32 mouse cellular contexts compared by ENCODE assay signal in genomic region chr17:85400751-85401150, GRCm38 (mm10).
DNase-seq lines count a peak whose midpoint lies in the region; ATAC-seq and TF ChIP-seq lines count a peak whose summit lies in the region.
"Had no signal": no experiment of that assay in that cellular context is flagged by ENCODE, and none has a peak within 500 bp of the region (broad histone marks: within the 10 kb centered on the region; RNA-seq: fewer than 3 reads in every experiment).

No protein-coding gene starts in this region.

- in situ Hi-C loops in CH12.LX (cut with MboI; ENCODE audit: low pct_ligation_motif_present, low pct_unique_long_range_greater_than_20kb, low sequenced_read_pairs): no loop called here

- H3K4me3 ChIP-seq in liver, postnatal 0 days (ENCODE audit: low read depth, low read length): no peak overlapping the region
- no peak overlapping the region for H3K4me3 ChIP-seq in CH12.LX (replicated peaks in 1 of 3; ENCODE audit: low read depth in 2 of 3, low read length in 2 of 3, poor library complexity in 1 of 3)
- H3K4me3 ChIP-seq: embryonic facial prominence, embryonic 10.5 days; embryonic facial prominence, embryonic 13.5 days; erythroblast, embryonic 14.5 days; forebrain, embryonic 12.5 days; gastrocnemius, adult 2 months; heart, embryonic 12.5 days; heart, embryonic 15.5 days; hindbrain, embryonic 10.5 days; hindbrain, embryonic 13.5 days had no signal

- TF ChIP-seq RAD21 in CH12.LX (IDR thresholded peaks at IDR 0.05; ENCODE audit: low read depth, low read length): no peak

- 79% methylated on average over 4 of the region's 4 CpGs for WGBS in liver, postnatal 0 days (ENCODE audit: insufficient replicate concordance)

- dilution Hi-C loops in CH12.LX (cut with MboI; ENCODE audit: extremely low pct_ligation_motif_present, extremely low pct_unique_long_range_greater_than_20kb, low sequenced_read_pairs): no loop called here

- no peak overlapping the region for H3K27ac ChIP-seq in liver, postnatal 0 days (ENCODE audit: low read depth)
- H3K27ac ChIP-seq in CH12.LX (ENCODE audit: insufficient read depth, low read depth): no peak overlapping the region
- H3K27ac ChIP-seq: embryonic facial prominence, embryonic 10.5 days; embryonic facial prominence, embryonic 13.5 days; forebrain, embryonic 12.5 days; gastrocnemius, adult 2 months; heart, embryonic 15.5 days; hindbrain, embryonic 10.5 days; hindbrain, embryonic 13.5 days; hindbrain, postnatal 0 days had no signal

- no peak for TF ChIP-seq EP300 in liver, postnatal 0 days (IDR thresholded peaks at IDR 0.05; ENCODE audit: low read depth)
- TF ChIP-seq EP300 in CH12.LX (IDR thresholded peaks at IDR 0.05; ENCODE audit: low read length): no peak

- no peak for TF ChIP-seq CTCF in liver, postnatal 0 days (IDR thresholded peaks at IDR 0.05; ENCODE audit: low read depth)
- TF ChIP-seq CTCF in CH12.LX (conservative IDR thresholded peaks at IDR 0.05 in 1 of 2, IDR thresholded peaks at IDR 0.05 in 1 of 2; ENCODE audit: low read depth in 2 of 2, low read length in 2 of 2): no peak
- no peak for TF ChIP-seq CTCF in brain, embryonic 14.5 days (IDR thresholded peaks at IDR 0.05; ENCODE audit: borderline replicate concordance, extremely low read depth, insufficient read depth, insufficient read length)

- no peak overlapping the region for H3K9ac ChIP-seq in liver, postnatal 0 days (replicated peaks)
- no peak overlapping the region for H3K9ac ChIP-seq in CH12.LX (ENCODE audit: insufficient read depth, low read depth)
- H3K9ac ChIP-seq: embryonic facial prominence, embryonic 13.5 days; forebrain, embryonic 12.5 days; heart, embryonic 12.5 days; heart, embryonic 15.5 days; hindbrain, embryonic 13.5 days had no signal

- no peaks in the 10 kb centered on the region for H3K36me3 ChIP-seq in liver, postnatal 0 days (replicated peaks; ENCODE audit: insufficient read depth, low read length)
- peaks cover 0 to 17% of the 10 kb centered on the region in 2 experiments for H3K36me3 ChIP-seq in CH12.LX (replicated peaks in 1 of 2; ENCODE audit: control insufficient read depth in 1 of 2, insufficient read depth in 1 of 2, low read length in 1 of 2)
- H3K36me3 ChIP-seq: embryonic facial prominence, embryonic 10.5 days; embryonic facial prominence, embryonic 13.5 days; forebrain, embryonic 12.5 days; heart, embryonic 12.5 days; heart, embryonic 15.5 days; hindbrain, embryonic 10.5 days; hindbrain, embryonic 13.5 days had no signal

- peak; percentile 8 for DNase-seq in liver, postnatal 0 days
- DNase-seq in liver (no peak), A20 (ENCODE audit: low read depth, low spot score) (peak; percentile 64), CH12.LX (ENCODE audit: extremely low read depth) (peak; percentile 27)
- DNase-seq in brain, embryonic 14.5 days (ENCODE audit: low read depth): peak; percentile 20
- DNase-seq in thymus, postnatal 0 days (ENCODE audit: low spot score): no peak
- DNase-seq in adrenal gland, postnatal 25 days: no peak
- DNase-seq: adrenal gland, adult 8-10 months; adrenal gland, postnatal 36 days; cerebellum, adult 11-12 months; cerebellum, adult 8-10 months; cerebellum, postnatal 10 days; cerebellum, postnatal 36 days; embryo, embryonic 11 days; gastrocnemius, adult 2 months; gastrocnemius, postnatal 25 days; heart, adult 18-20 months; heart, postnatal 10 days; heart, postnatal 36 days; kidney, adult 11 months had no signal

- H3K9me3 ChIP-seq in liver, postnatal 0 days (ENCODE audit: low read length): no peaks in the 10 kb centered on the region
- no peaks in the 10 kb centered on the region for H3K9me3 ChIP-seq in CH12.LX (replicated peaks; ENCODE audit: low read length)
- H3K9me3 ChIP-seq: embryonic facial prominence, embryonic 10.5 days; embryonic facial prominence, embryonic 13.5 days; heart, embryonic 12.5 days; heart, embryonic 15.5 days; hindbrain, embryonic 13.5 days had no signal

- no peak overlapping the region for H3K4me2 ChIP-seq in liver, postnatal 0 days (ENCODE audit: low read depth, low read length)
- H3K4me2 ChIP-seq in CH12.LX (ENCODE audit: insufficient read depth, low read depth, poor library complexity, severe bottlenecking): no peak overlapping the region
- H3K4me2 ChIP-seq: embryonic facial prominence, embryonic 13.5 days; forebrain, embryonic 12.5 days; heart, embryonic 12.5 days; heart, embryonic 15.5 days; hindbrain, embryonic 13.5 days had no signal

- no peaks in the 10 kb centered on the region for H3K4me1 ChIP-seq in liver, postnatal 0 days (ENCODE audit: insufficient read depth)
- peaks cover 0 to 17% of the 10 kb centered on the region in 2 experiments; a peak in 2 of 4 replicates for H3K4me1 ChIP-seq in CH12.LX (ENCODE audit: control insufficient read depth in 1 of 2, insufficient read depth in 2 of 2)
- H3K4me1 ChIP-seq: embryonic facial prominence, embryonic 13.5 days had no signal

- no peaks in the 10 kb centered on the region for H3K27me3 ChIP-seq in liver, postnatal 0 days (ENCODE audit: insufficient read depth, low read length)
- H3K27me3 ChIP-seq in CH12.LX (replicated peaks): no peaks in the 10 kb centered on the region
- H3K27me3 ChIP-seq: embryonic facial prominence, embryonic 13.5 days; heart, embryonic 12.5 days; heart, embryonic 15.5 days had no signal

- TF ChIP-seq POLR2A in CH12.LX (IDR thresholded peaks at IDR 0.05; ENCODE audit: low read depth, low read length): no peak
- TF ChIP-seq POLR2A in brain, embryonic 14.5 days (IDR thresholded peaks at IDR 0.05; ENCODE audit: borderline replicate concordance, extremely low read depth, insufficient read depth, insufficient read length, poor library complexity, severe bottlenecking): no peak

- no peaks in the 10 kb centered on the region for H3K79me2 ChIP-seq in CH12.LX (replicated peaks; ENCODE audit: control insufficient read depth, extremely low read depth, insufficient read depth, poor library complexity, severe bottlenecking)

- ATAC-seq in liver, postnatal 0 days: no peak
- ATAC-seq: activated CD4-positive, CD25-positive, alpha-beta regulatory T cell, adult 4 months; forebrain, embryonic 16.5 days; hindbrain, postnatal 0 days; inflammation-experienced regulatory T-cells, adult 6 months had no signal

TF ChIP-seq in CH12.LX, 34 proteins besides CTCF, POLR2A, EP300 and RAD21:
- no peak for TF ChIP-seq UBTF (IDR thresholded peaks at IDR 0.05; ENCODE audit: low read depth, low read length)
- TF ChIP-seq TCF12 (IDR thresholded peaks at IDR 0.05; ENCODE audit: low read depth, low read length): no peak
- no peak for TF ChIP-seq TBP (conservative IDR thresholded peaks at IDR 0.05; ENCODE audit: low read depth, low read length)
- no peak for TF ChIP-seq ELF1 (IDR thresholded peaks at IDR 0.05; ENCODE audit: low read depth, low read length)
- no peak for TF ChIP-seq RCOR1 (conservative IDR thresholded peaks at IDR 0.05; ENCODE audit: low read depth, low read length)
- TF ChIP-seq E2F4 (IDR thresholded peaks at IDR 0.05; ENCODE audit: insufficient replicate concordance, low read depth, low read length): no peak
- no peak for TF ChIP-seq NELFE (IDR thresholded peaks at IDR 0.05; ENCODE audit: low read depth, low read length)
- no peak for TF ChIP-seq BHLHE40 (IDR thresholded peaks at IDR 0.05; ENCODE audit: low read depth, low read length)
- no peak for TF ChIP-seq CHD2 (IDR thresholded peaks at IDR 0.05; ENCODE audit: low read length)
- TF ChIP-seq POLR2AphosphoS2 (IDR thresholded peaks at IDR 0.05; ENCODE audit: low read depth, low read length): no peak
- TF ChIP-seq USF1 (IDR thresholded peaks at IDR 0.05; ENCODE audit: low read depth, low read length): no peak

Comparison
In these comparisons a context has a peak if more than half of its experiments do, and no peak if none do; other contexts are left out.
1. DNase-seq: peak in liver, postnatal 0 days (single experiment), A20 (single experiment), CH12.LX (single experiment) and brain, embryonic 14.5 days (single experiment); none in liver (single experiment), thymus, postnatal 0 days (single experiment) and adrenal gland, postnatal 25 days (single experiment).